In genomic region chr2:128159619-128160125, GRCm38 (mm10) we compare ENCODE assay signal across 15 mouse cellular contexts. TPM values are rescaled to one million over a fixed set of nuclear protein-coding genes. Genes with fewer than 3 reads are reported as not detected.
DNase-seq lines count a peak whose midpoint lies in the region; ATAC-seq lines count a peak whose summit lies in the region.
"Had no signal": no experiment of that assay in that cellular context is flagged by ENCODE, and none has a peak within 500 bp of the region (broad histone marks: within the 10 kb centered on the region; RNA-seq: fewer than 3 reads in every experiment).

No protein-coding gene starts in this region.

- no peaks in the 10 kb centered on the region for H3K27me3 ChIP-seq in hindbrain, embryonic 15.5 days
- H3K27me3 ChIP-seq in hindbrain, embryonic 12.5 days = no peaks in the 10 kb centered on the region
- H3K27me3 ChIP-seq in neural tube, embryonic 13.5 days = no peaks in the 10 kb centered on the region
- no peaks in the 10 kb centered on the region for H3K27me3 ChIP-seq in limb, embryonic 15.5 days
- no peaks in the 10 kb centered on the region for H3K27me3 ChIP-seq in stomach, embryonic 15.5 days (replicated peaks)
- H3K27me3 ChIP-seq: heart, embryonic 15.5 days; midbrain, embryonic 12.5 days; Patski had no signal

- no peak for ATAC-seq in hindbrain, embryonic 15.5 days (ENCODE audit: low FRiP score, low read depth)
- no peak for ATAC-seq in hindbrain, embryonic 12.5 days (ENCODE audit: low FRiP score)
- ATAC-seq in neural tube, embryonic 13.5 days (ENCODE audit: low read depth) = no peak
- no peak for ATAC-seq in limb, embryonic 15.5 days (ENCODE audit: insufficient number of reproducible peaks, low FRiP score, low TSS enrichment, low read depth)
- ATAC-seq in stomach, embryonic 15.5 days (ENCODE audit: insufficient read depth, low FRiP score, low read depth) = no peak
- ATAC-seq: Patski had no signal

- no peak overlapping the region for H3K4me2 ChIP-seq in hindbrain, embryonic 15.5 days
- no peak overlapping the region for H3K4me2 ChIP-seq in hindbrain, embryonic 12.5 days (replicated peaks)
- H3K4me2 ChIP-seq in neural tube, embryonic 13.5 days = no peak overlapping the region
- no peak overlapping the region for H3K4me2 ChIP-seq in limb, embryonic 15.5 days
- H3K4me2 ChIP-seq in stomach, embryonic 15.5 days = no peak overlapping the region
- H3K4me2 ChIP-seq: heart, embryonic 15.5 days; midbrain, embryonic 12.5 days had no signal

- no peak overlapping the region for H3K4me3 ChIP-seq in hindbrain, embryonic 15.5 days
- H3K4me3 ChIP-seq in hindbrain, embryonic 12.5 days = no peak overlapping the region
- no peak overlapping the region for H3K4me3 ChIP-seq in neural tube, embryonic 13.5 days
- H3K4me3 ChIP-seq in limb, embryonic 15.5 days = no peak overlapping the region
- no peak overlapping the region for H3K4me3 ChIP-seq in stomach, embryonic 15.5 days (replicated peaks)
- H3K4me3 ChIP-seq: erythroblast, embryonic 14.5 days; heart, embryonic 15.5 days; midbrain, embryonic 12.5 days had no signal

- WGBS in hindbrain, embryonic 15.5 days = 64% methylated on average over 7 of the region's 7 CpGs
- WGBS in hindbrain, embryonic 12.5 days = 79% methylated on average over 7 of the region's 7 CpGs
- 72% methylated on average over 7 of the region's 7 CpGs for WGBS in neural tube, embryonic 13.5 days
- 51% methylated on average over 7 of the region's 7 CpGs for WGBS in limb, embryonic 15.5 days
- WGBS in stomach, embryonic 15.5 days = 43% methylated on average over 7 of the region's 7 CpGs

- H3K9me3 ChIP-seq in hindbrain, embryonic 15.5 days = no peaks in the 10 kb centered on the region
- no peaks in the 10 kb centered on the region for H3K9me3 ChIP-seq in hindbrain, embryonic 12.5 days (replicated peaks)
- H3K9me3 ChIP-seq in neural tube, embryonic 13.5 days = no peaks in the 10 kb centered on the region
- H3K9me3 ChIP-seq in limb, embryonic 15.5 days = no peaks in the 10 kb centered on the region
- H3K9me3 ChIP-seq in stomach, embryonic 15.5 days = no peaks in the 10 kb centered on the region
- H3K9me3 ChIP-seq: heart, embryonic 15.5 days; midbrain, embryonic 12.5 days had no signal

- no peak for DNase-seq in neural tube, embryonic 10.5 days (ENCODE audit: extremely low spot score, low spot score)
- no peak for DNase-seq in frontal cortex, adult 2 months (ENCODE audit: extremely low spot score in 1 of 2, low spot score in 1 of 2)
- DNase-seq: cerebellum, adult 18-20 months; gastrocnemius, postnatal 25 days; kidney, postnatal 25 days had no signal

- H3K36me3 ChIP-seq in hindbrain, embryonic 15.5 days = no peaks in the 10 kb centered on the region
- peaks cover 8% of the 10 kb centered on the region; the same call in 1 of the 2 replicates for H3K36me3 ChIP-seq in hindbrain, embryonic 12.5 days
- 0 out of 2 replicates have a peak, but pooled peaks cover 2% of the 10 kb centered on the region for H3K36me3 ChIP-seq in neural tube, embryonic 13.5 days
- H3K36me3 ChIP-seq in limb, embryonic 15.5 days = peaks cover 16% of the 10 kb centered on the region; the same call in 1 of the 2 replicates
- no peaks in the 10 kb centered on the region for H3K36me3 ChIP-seq in stomach, embryonic 15.5 days

- peaks cover 26% of the 10 kb centered on the region for H3K4me1 ChIP-seq in hindbrain, embryonic 15.5 days (replicated peaks)
- peaks cover 32% of the 10 kb centered on the region for H3K4me1 ChIP-seq in hindbrain, embryonic 12.5 days
- peaks cover 46% of the 10 kb centered on the region for H3K4me1 ChIP-seq in neural tube, embryonic 13.5 days (replicated peaks)
- peaks cover 33% of the 10 kb centered on the region for H3K4me1 ChIP-seq in limb, embryonic 15.5 days
- H3K4me1 ChIP-seq in stomach, embryonic 15.5 days = peaks cover 47% of the 10 kb centered on the region

- H3K9ac ChIP-seq in hindbrain, embryonic 15.5 days = no peak overlapping the region
- no peak overlapping the region for H3K9ac ChIP-seq in hindbrain, embryonic 12.5 days
- no peak overlapping the region for H3K9ac ChIP-seq in neural tube, embryonic 13.5 days
- no peak overlapping the region for H3K9ac ChIP-seq in limb, embryonic 15.5 days
- no peak overlapping the region for H3K9ac ChIP-seq in stomach, embryonic 15.5 days
- H3K9ac ChIP-seq: heart, embryonic 15.5 days; liver, embryonic 14.5 days; midbrain, embryonic 12.5 days had no signal

- H3K27ac ChIP-seq in hindbrain, embryonic 15.5 days (replicated peaks) = peak overlapping the region; percentile 36; the same call in 1 of the 2 replicates
- H3K27ac ChIP-seq in hindbrain, embryonic 12.5 days = no peak overlapping the region
- H3K27ac ChIP-seq in neural tube, embryonic 13.5 days (replicated peaks) = 0 out of 2 replicates have a peak overlapping the region, but pooled peaks have one; percentile 7
- H3K27ac ChIP-seq in limb, embryonic 15.5 days = 0 out of 2 replicates have a peak overlapping the region, but pooled peaks have one; percentile 27
- H3K27ac ChIP-seq in stomach, embryonic 15.5 days = peak overlapping the region; percentile 48; the same call in 1 of the 2 replicates
- H3K27ac ChIP-seq: liver, embryonic 14.5 days; midbrain, embryonic 12.5 days had no signal

RNA-seq across cellular contexts. Expression of gene Bcl2l11, which starts 33.8 kb away (rescaled TPM):
- polyA plus RNA-seq in hindbrain, embryonic 15.5 days (2015; fragmentation: Nextera tagmentation; extraction: Ambion mirVana) = 12.7 and 13.4 TPM in 2 replicates
- polyA plus RNA-seq in hindbrain, embryonic 12.5 days (2016; fragmentation: Nextera tagmentation; extraction: Ambion mirVana) = 26.3 and 30.5 TPM in 2 replicates
- 14.6 and 14.8 TPM in 2 replicates for polyA plus RNA-seq in neural tube, embryonic 13.5 days (2015; fragmentation: Nextera tagmentation; extraction: Ambion mirVana)
- polyA plus RNA-seq in limb, embryonic 15.5 days (2015; fragmentation: Nextera tagmentation; extraction: Ambion mirVana) = 16.0 and 19.7 TPM in 2 replicates
- 17.4 and 19.9 TPM in 2 replicates for polyA plus RNA-seq in stomach, embryonic 15.5 days (2015; fragmentation: Nextera tagmentation; extraction: Ambion mirVana)
- polyA plus RNA-seq in frontal cortex, adult 2 months (2012; rRNA removed) = 6.5 and 8.1 TPM in 2 replicates
